Mouse (Mus musculus) brain, embryonic 14.5 days (tissue): Measurements from ENCODE around the gene Spin1. TPM values are rescaled to one million over a fixed set of nuclear protein-coding genes. Genes with fewer than 3 reads are reported as not detected.
A peak's percentile ranks its signal among the peaks of the same experiment; 100 is the strongest.
"Not testable (repeated sequence)": the region's sequence is repeated elsewhere in the genome, so short reads cannot be mapped to it uniquely, and the experiment has no call there.

ENCODE experiments used
- DNase-seq: peaks from one replicate; pipeline ENCODE4 v3.0.0-alpha.2; 2011; ENCODE audit warnings: low read depth
- CTCF ChIP-seq: fragments of 200-500 bp; IDR thresholded peaks from 2 replicates; pipeline ENCODE4 v1.5.1; 2012; ENCODE audit warnings: inconsistent platforms, mild to moderate bottlenecking, moderate library complexity, borderline replicate concordance; ENCODE audit not compliant: insufficient read depth, insufficient read length; ENCODE audit errors: extremely low read depth
- POLR2A ChIP-seq: fragments of 200-500 bp; IDR thresholded peaks from 2 replicates; pipeline ENCODE4 v1.6.1; 2012; ENCODE audit warnings: mild to moderate bottlenecking, inconsistent platforms, borderline replicate concordance; ENCODE audit not compliant: poor library complexity, insufficient read depth, insufficient read length, severe bottlenecking; ENCODE audit errors: extremely low read depth
- polyA plus RNA-seq: library from polyadenylated mRNA; depleted of rRNA; stranded (reverse); fragments of >200 nt; gene quantifications from 2 replicates; pipeline ENCODE4 v1.2.3, GENCODE M21; 2012; rRNA removed

Spin1 gene
- 98.7 and 128 TPM in 2 replicates for polyA plus RNA-seq

- TF ChIP-seq POLR2A (peak; percentile 95), CTCF (no peak)
- DNase-seq: peak; percentile 89
Measured at GRCm38 (mm10) chr13:51100233-51101015, at the start of gene Spin1. Spin1 (plus strand) TSS chr13:51100880.

- no peak for DNase-seq
- no peak for TF ChIP-seq POLR2A
- no peak for TF ChIP-seq CTCF
Measured at GRCm38 (mm10) chr13:51051016-51051415, 49.7 kb upstream of the Spin1 start.

GRCm38 (mm10) chr13:51052408-51052807 lies 48.3 kb upstream of the Spin1 start:
- DNase-seq: no peak
- TF ChIP-seq CTCF (no peak), POLR2A (no peak)

GRCm38 (mm10) chr13:51063024-51063423 lies 37.7 kb upstream of the Spin1 start:
- no peak for TF ChIP-seq CTCF
- no peak for TF ChIP-seq POLR2A
- no peak for DNase-seq

- no peak for TF ChIP-seq POLR2A
- TF ChIP-seq CTCF: no peak
- no peak for DNase-seq
Measured at GRCm38 (mm10) chr13:51063721-51064120, 37.0 kb upstream of the Spin1 start.

GRCm38 (mm10) chr13:51064429-51064828 lies 36.3 kb upstream of the Spin1 start:
- no peak for TF ChIP-seq POLR2A
- TF ChIP-seq CTCF: no peak
- DNase-seq: no peak

GRCm38 (mm10) chr13:51071063-51071680 lies 29.5 kb upstream of the Spin1 start:
- no peak for DNase-seq

GRCm38 (mm10) chr13:51071763-51072276 lies 28.9 kb upstream of the Spin1 start:
- no peak for TF ChIP-seq POLR2A
- TF ChIP-seq CTCF: no peak

More at GRCm38 (mm10) chr13:51071063-51071680, 29.5 kb upstream of the Spin1 start:
- no peak for TF ChIP-seq CTCF
- no peak for TF ChIP-seq POLR2A

GRCm38 (mm10) chr13:51072917-51073843 lies 27.5 kb upstream of the Spin1 start:
- peak; percentile 15 for DNase-seq
- TF ChIP-seq CTCF: no peak
- no peak for TF ChIP-seq POLR2A

More at GRCm38 (mm10) chr13:51071763-51072276, 28.9 kb upstream of the Spin1 start:
- DNase-seq: no peak

- TF ChIP-seq CTCF (no peak), POLR2A (no peak)
Measured at GRCm38 (mm10) chr13:51074081-51074680, 26.5 kb upstream of the Spin1 start.

GRCm38 (mm10) chr13:51076191-51076590 lies 24.5 kb upstream of the Spin1 start:
- DNase-seq: not testable (repeated sequence)

More at GRCm38 (mm10) chr13:51074081-51074680, 26.5 kb upstream of the Spin1 start:
- no peak for DNase-seq

GRCm38 (mm10) chr13:51078586-51078985 lies 22.1 kb upstream of the Spin1 start:
- not testable (repeated sequence) for DNase-seq
